Mouse (Mus musculus): ENCODE measurements around the gene Olfr1110.

GRCm38 (mm10) chr2:87114467-87114866, 25.6 kb downstream of the Olfr1110 start, which contains the start of gene Olfr259:
- TF ChIP-seq CTCF (IDR thresholded peaks at IDR 0.05; ENCODE audit: extremely low read depth, insufficient read depth, insufficient read length, insufficient replicate concordance) (no peak), POLR2A (IDR thresholded peaks at IDR 0.05; ENCODE audit: low read depth, low read length) (no peak)
